Mouse (Mus musculus) stomach, postnatal 0 days (tissue): Measurements from ENCODE around the gene Ifna1. TPM values are rescaled to one million over a fixed set of nuclear protein-coding genes. Genes with fewer than 3 reads are reported as not detected.
"Not testable (repeated sequence)": the region's sequence is repeated elsewhere in the genome, so short reads cannot be mapped to it uniquely, and the experiment has no call there.

ENCODE experiments used
- ATAC-seq: fragments of 200-750 bp; cut with Nextera tagmentation; 2 replicates; pipeline ENCODE4 v1.8.0; 2017; ENCODE audit not compliant: low FRiP score, low TSS enrichment
- DNase-seq: peaks from one replicate; pipeline ENCODE4 v3.0.0-alpha.2; 2016; ENCODE audit warnings: low spot score
- H3K27ac ChIP-seq: fragments of 300-500 bp; sonication (generic); replicated peaks from 2 replicates; pipeline ENCODE4 v1.5.1; 2014; ENCODE audit warnings: mild to moderate bottlenecking, control low read depth
- H3K27me3 ChIP-seq: fragments of 300-500 bp; sonication (generic); 2 replicates; pipeline ENCODE4 v1.6.1; 2014; ENCODE audit warnings: low read length; ENCODE audit not compliant: control insufficient read depth, insufficient read depth
- H3K36me3 ChIP-seq: fragments of 300-500 bp; sonication (generic); 2 replicates; pipeline ENCODE4 v1.6.1; 2014; ENCODE audit warnings: low read length, mixed read lengths; ENCODE audit not compliant: control insufficient read depth, insufficient read depth
- H3K4me1 ChIP-seq: fragments of 300-500 bp; sonication (generic); replicated peaks from 2 replicates; pipeline ENCODE4 v1.6.1; 2014; ENCODE audit warnings: antibody characterized with exemption; ENCODE audit not compliant: control insufficient read depth, insufficient read depth
- H3K4me2 ChIP-seq: fragments of 300-500 bp; sonication (generic); replicated peaks from 2 replicates; pipeline ENCODE4 v1.6.1; 2014; ENCODE audit warnings: low read depth, mild to moderate bottlenecking, control low read depth, moderate library complexity
- H3K4me3 ChIP-seq: fragments of 300-500 bp; sonication (generic); 2 replicates; pipeline ENCODE4 v1.5.1; 2014; ENCODE audit warnings: low read depth, low read length, control low read depth
- H3K9ac ChIP-seq: fragments of 300-500 bp; sonication (generic); 2 replicates; pipeline ENCODE4 v1.6.1; 2014; ENCODE audit warnings: mild to moderate bottlenecking, low read length, control low read depth, mixed read lengths
- H3K9me3 ChIP-seq: fragments of 300-500 bp; sonication (generic); 2 replicates; pipeline ENCODE4 v1.6.1; 2016; ENCODE audit warnings: low read length; ENCODE audit not compliant: control insufficient read depth
- CTCF ChIP-seq: IDR thresholded peaks from 2 replicates; pipeline ENCODE4 v1.5.1; 2016; ENCODE audit warnings: antibody characterized with exemption, low read depth, mild to moderate bottlenecking, moderate library complexity
- EP300 ChIP-seq: optimal IDR thresholded peaks from 2 replicates; pipeline ENCODE3; 2016; ENCODE audit warnings: antibody characterized with exemption
- WGBS: fragments of 180-500 bp; shearing (Covaris S2); extraction: QIAGEN DNeasy Blood & Tissue Kit; methylation state at CpG from one replicate; pipeline ENCODE4 v1.1.7; 2014; 5-methylcytosine and 5-hydroxymethylcytosine counted together
- polyA plus RNA-seq: library from polyadenylated mRNA; unstranded; fragments of >200 nt; fragmentation: Nextera tagmentation; extraction: Ambion mirVana; gene quantifications from 2 replicates; pipeline ENCODE4 v1.2.1, GENCODE M21; 2015

Ifna1 gene
- polyA plus RNA-seq: not detected in 2 replicates

GRCm38 (mm10) chr4:88849698-88850097 is at the start of gene Ifna1:
Gene Ifna1 (plus strand): TSS chr4:88850087.
- DNase-seq: no peak
- Histone ChIP-seq H3K9ac (no peak within 1 kb of the TSS), H3K27me3 (no peaks in the 10 kb centered on the region), H3K9me3 (no peaks in the 10 kb centered on the region), H3K36me3 (no peaks in the 10 kb centered on the region), H3K4me1 (no peaks in the 10 kb centered on the region), H3K4me2 (no peak within 1 kb of the TSS), H3K4me3 (no peak within 1 kb of the TSS), H3K27ac (no peak within 1 kb of the TSS)
- no peak for ATAC-seq
- WGBS: 83% methylated on average over 1 of the region's 1 CpGs
- TF ChIP-seq CTCF (no peak), EP300 (no peak)

DNA sequence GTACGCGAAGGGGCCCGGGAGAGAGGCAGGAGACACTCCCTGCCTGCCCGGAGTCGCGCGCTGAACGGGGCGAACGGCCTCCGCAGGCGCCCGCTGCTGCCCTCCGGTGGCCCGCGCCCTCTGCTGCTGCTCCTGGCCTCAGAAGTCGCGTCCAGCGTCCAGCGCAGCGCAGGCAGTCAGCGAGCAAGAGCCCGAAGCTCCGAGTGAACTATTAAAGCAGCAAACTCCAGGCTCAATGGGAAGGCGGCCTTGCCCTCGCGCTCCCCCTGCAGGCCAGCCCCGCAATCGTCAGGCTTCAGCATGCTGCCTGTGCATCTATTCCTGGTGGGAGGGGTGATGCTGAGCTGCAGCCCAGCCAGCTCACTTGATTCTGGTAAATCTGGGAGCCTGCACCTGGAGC is 46.9 kb upstream of the Ifna1 start, which contains the start of gene Gm13287:
Gene Gm13287 (plus strand): TSS at position 301 of the 400 bp plus-strand sequence.
- H3K36me3 ChIP-seq, H3K9ac ChIP-seq, H3K4me1 ChIP-seq, H3K27ac ChIP-seq, DNase-seq, ATAC-seq, H3K4me2 ChIP-seq, H3K27me3 ChIP-seq, H3K4me3 ChIP-seq, H3K9me3 ChIP-seq: not testable (repeated sequence)
- no CpG with 5 or more reads among the region's 29 CpGs for WGBS

- H3K9ac ChIP-seq, H3K4me1 ChIP-seq, DNase-seq, H3K27me3 ChIP-seq, ATAC-seq, H3K36me3 ChIP-seq, H3K4me2 ChIP-seq, H3K9me3 ChIP-seq, H3K27ac ChIP-seq, H3K4me3 ChIP-seq: not testable (repeated sequence)
- no CpG with 5 or more reads among the region's 8 CpGs for WGBS
Measured at GRCm38 (mm10) chr4:88805231-88805630, 44.7 kb upstream of the Ifna1 start, which contains the start of gene Gm13288. Gene Gm13288 (plus strand): TSS chr4:88805531.

- DNase-seq, H3K4me1 ChIP-seq, H3K9ac ChIP-seq, H3K27me3 ChIP-seq, H3K4me3 ChIP-seq, H3K4me2 ChIP-seq, H3K9me3 ChIP-seq, ATAC-seq, H3K36me3 ChIP-seq, H3K27ac ChIP-seq: not testable (repeated sequence)
- peak; percentile 46 for TF ChIP-seq CTCF
- 3% methylated on average over 6 of the region's 34 CpGs for WGBS
Measured at GRCm38 (mm10) chr4:88805761-88806160, 44.1 kb upstream of the Ifna1 start.

DNA sequence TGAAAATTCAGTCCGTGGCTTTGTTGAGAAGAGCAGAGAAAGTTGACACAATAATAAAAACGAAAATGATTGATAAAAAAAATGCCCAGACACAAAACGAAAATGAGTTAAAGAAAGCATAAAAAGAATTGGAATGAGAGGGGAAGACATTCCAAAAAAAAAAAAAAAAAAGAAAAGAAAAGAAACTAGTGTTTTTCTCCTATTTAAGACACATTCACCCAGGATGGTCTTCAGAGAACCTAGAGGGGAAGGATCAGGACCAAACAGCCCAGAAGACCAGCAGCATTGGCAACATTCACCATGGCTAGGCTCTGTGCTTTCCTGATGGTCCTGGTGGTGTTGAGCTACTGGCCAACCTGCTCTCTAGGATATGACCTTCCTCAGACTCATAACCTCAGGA is 34.0 kb upstream of the Ifna1 start, which contains the start of gene Ifna7:
Gene Ifna7 (plus strand): TSS at position 301 of the 400 bp plus-strand sequence.
- Histone ChIP-seq H3K4me1 (no peaks in the 10 kb centered on the region), H3K27me3 (no peaks in the 10 kb centered on the region), H3K9ac (no peak within 1 kb of the TSS), H3K36me3 (no peaks in the 10 kb centered on the region), H3K27ac (no peak within 1 kb of the TSS), H3K4me3 (no peak within 1 kb of the TSS), H3K4me2 (no peak within 1 kb of the TSS), H3K9me3 (no peaks in the 10 kb centered on the region)
- ATAC-seq (no peak), DNase-seq (no peak)
- 54% methylated on average over 3 of the region's 3 CpGs for WGBS
- no peak for TF ChIP-seq EP300
- no peak for TF ChIP-seq CTCF

DNA sequence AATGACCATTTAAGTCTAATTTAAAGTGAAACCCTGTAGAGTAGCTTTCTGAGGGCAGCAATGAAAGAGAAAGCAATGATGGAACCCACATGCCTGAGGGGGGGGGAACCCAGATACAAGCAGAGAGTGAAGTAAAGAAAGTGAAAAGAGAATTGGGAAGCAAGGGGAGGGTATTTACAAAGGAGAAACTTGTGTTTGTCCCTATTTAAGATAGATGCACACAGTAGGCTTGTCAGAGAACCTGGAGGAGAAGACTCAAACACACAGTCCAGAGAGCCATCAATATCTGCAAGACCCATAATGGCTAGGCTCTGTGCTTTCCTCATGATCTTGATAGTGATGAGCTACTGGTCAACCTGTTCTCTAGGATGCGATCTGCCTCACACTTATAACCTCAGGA is 30.2 kb upstream of the Ifna1 start, which contains the start of gene Ifna11:
Gene Ifna11 (plus strand): TSS at position 301 of the 400 bp plus-strand sequence.
- Histone ChIP-seq H3K27me3 (no peaks in the 10 kb centered on the region), H3K9ac (no peak within 1 kb of the TSS), H3K4me3 (no peak within 1 kb of the TSS), H3K27ac (no peak within 1 kb of the TSS), H3K4me2 (no peak within 1 kb of the TSS), H3K9me3 (no peaks in the 10 kb centered on the region), H3K4me1 (no peaks in the 10 kb centered on the region), H3K36me3 (no peaks in the 10 kb centered on the region)
- ATAC-seq (no peak), DNase-seq (no peak)
- 100% methylated on average over 1 of the region's 1 CpGs for WGBS
- TF ChIP-seq CTCF (no peak), EP300 (no peak)
